Mouse (Mus musculus): Measurements from ENCODE around the gene Rhob. TPM values are rescaled to one million over a fixed set of nuclear protein-coding genes. Genes with fewer than 3 reads are reported as not detected.

Rhob gene
- polyA plus RNA-seq, 2 experiments, result 6.3 to 14.1 TPM

DNA sequence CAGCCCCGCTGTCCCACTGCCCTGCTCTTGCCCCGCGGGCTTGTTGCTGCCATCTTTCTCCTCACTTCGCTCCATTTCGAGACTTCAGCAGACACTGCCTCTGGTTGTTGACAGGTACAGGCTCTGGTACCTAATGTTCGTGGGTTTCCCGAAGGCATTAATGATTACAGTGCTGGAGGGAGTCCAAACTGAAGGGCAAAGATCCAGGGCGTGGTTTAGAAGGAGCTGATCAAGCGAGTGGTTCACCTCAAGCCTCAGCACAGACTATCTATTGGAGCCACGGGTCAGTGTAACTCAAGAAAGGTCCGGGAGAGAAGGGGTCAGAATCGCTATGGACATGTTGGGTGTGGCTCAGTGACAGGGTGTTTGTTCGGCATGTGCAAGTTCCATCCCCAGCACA lies 39.7 kb upstream of the Rhob start:
- ATAC-seq (ENCODE audit: insufficient read depth) (no peak), DNase-seq (ENCODE audit: low read depth in 3 of 3, low spot score in 3 of 3) (no peak)
- no peak overlapping the region for H3K4me2 ChIP-seq (ENCODE audit: low read depth)

DNA sequence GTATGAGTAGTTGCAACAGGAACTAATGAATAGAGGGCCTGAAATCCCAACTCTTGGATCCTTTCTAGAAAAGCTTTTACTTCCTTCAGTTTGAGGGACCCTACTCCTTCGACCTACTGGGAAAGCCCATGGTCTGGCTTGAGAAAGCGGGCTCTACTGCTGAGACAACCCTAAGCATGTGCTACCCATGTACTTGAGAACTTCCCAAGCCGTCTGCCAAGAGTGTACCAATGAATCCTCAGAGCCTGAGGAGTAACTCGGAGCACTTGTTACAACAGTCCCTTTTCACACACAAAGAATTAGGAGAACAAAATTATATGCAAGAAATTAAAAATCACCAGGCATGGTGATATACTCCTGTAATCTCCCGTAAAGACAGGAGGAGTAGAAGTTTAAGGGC lies 37.5 kb upstream of the Rhob start:
- Histone ChIP-seq H3K36me3 (replicated peaks; ENCODE audit: control insufficient read depth, insufficient read depth, low read depth) (no peaks in the 10 kb centered on the region), H3K27me3 (ENCODE audit: control insufficient read depth, insufficient read depth, low read length) (no peaks in the 10 kb centered on the region), H3K4me1 (replicated peaks; ENCODE audit: control insufficient read depth in 2 of 2, insufficient read depth in 2 of 2, low read length in 1 of 2) (peaks cover 0 to 10% of the 10 kb centered on the region in 2 experiments; a peak in 2 of 4 replicates), H3K4me2 (ENCODE audit: low read depth) (no peak overlapping the region), H3K9me3 (ENCODE audit: control insufficient read depth, low read length) (no peaks in the 10 kb centered on the region), H3K27ac (no peak overlapping the region), H3K4me3 (ENCODE audit: insufficient read depth in 1 of 2, low read depth in 2 of 2, low read length in 2 of 2) (no peak overlapping the region), H3K9ac (replicated peaks) (no peak overlapping the region)
- WGBS (ENCODE audit: insufficient replicate concordance), result 57% methylated on average over 5 of the region's 5 CpGs
- TF ChIP-seq EP300 (IDR thresholded peaks at IDR 0.05; ENCODE audit: low read depth), result no peak
- ATAC-seq (ENCODE audit: insufficient read depth), result no peak
- no peak for DNase-seq (ENCODE audit: low read depth in 3 of 3, low spot score in 3 of 3)

More for the DNA sequence above, 39.7 kb upstream of the Rhob start:
- Histone ChIP-seq H3K4me3 (ENCODE audit: insufficient read depth in 1 of 2, low read depth in 2 of 2, low read length in 2 of 2) (no peak overlapping the region), H3K27ac (no peak overlapping the region), H3K4me1 (replicated peaks; ENCODE audit: control insufficient read depth in 2 of 2, insufficient read depth in 2 of 2, low read length in 1 of 2) (peaks cover 0 to 8% of the 10 kb centered on the region in 2 experiments; a peak in 2 of 4 replicates), H3K9me3 (ENCODE audit: control insufficient read depth, low read length) (no peaks in the 10 kb centered on the region), H3K36me3 (replicated peaks; ENCODE audit: control insufficient read depth, insufficient read depth, low read depth) (no peaks in the 10 kb centered on the region), H3K9ac (replicated peaks) (no peak overlapping the region), H3K27me3 (ENCODE audit: control insufficient read depth, insufficient read depth, low read length) (no peaks in the 10 kb centered on the region)
- TF ChIP-seq CTCF (IDR thresholded peaks at IDR 0.05; ENCODE audit: low read depth) (no peak), EP300 (IDR thresholded peaks at IDR 0.05; ENCODE audit: low read depth) (no peak)
- WGBS (ENCODE audit: insufficient replicate concordance), result 56% methylated on average over 13 of the region's 13 CpGs

- H3K36me3 ChIP-seq (replicated peaks; ENCODE audit: control insufficient read depth, insufficient read depth, low read depth), result no peaks in the 10 kb centered on the region
- H3K27ac ChIP-seq, result no peak overlapping the region
- DNase-seq (ENCODE audit: low read depth in 3 of 3, low spot score in 3 of 3) (no peak), ATAC-seq (ENCODE audit: insufficient read depth) (no peak)
- WGBS (ENCODE audit: insufficient replicate concordance), result 61% methylated on average over 9 of the region's 9 CpGs
- no peaks in the 10 kb centered on the region for H3K27me3 ChIP-seq (ENCODE audit: control insufficient read depth, insufficient read depth, low read length)
- no peak overlapping the region for H3K4me3 ChIP-seq (ENCODE audit: insufficient read depth in 1 of 2, low read depth in 2 of 2, low read length in 2 of 2)
- peaks cover 0 to 10% of the 10 kb centered on the region in 2 experiments; a peak in 2 of 4 replicates for H3K4me1 ChIP-seq (replicated peaks; ENCODE audit: control insufficient read depth in 2 of 2, insufficient read depth in 2 of 2, low read length in 1 of 2)
- no peaks in the 10 kb centered on the region for H3K9me3 ChIP-seq (ENCODE audit: control insufficient read depth, low read length)
- no peak overlapping the region for H3K4me2 ChIP-seq (ENCODE audit: low read depth)
- TF ChIP-seq CTCF (IDR thresholded peaks at IDR 0.05; ENCODE audit: low read depth), result no peak
- TF ChIP-seq EP300 (IDR thresholded peaks at IDR 0.05; ENCODE audit: low read depth), result no peak
- no peak overlapping the region for H3K9ac ChIP-seq (replicated peaks)
Measured at GRCm38 (mm10) chr12:8536221-8536965, 36.6 kb upstream of the Rhob start.

GRCm38 (mm10) chr12:8535596-8535995 lies 35.8 kb upstream of the Rhob start:
- DNase-seq (ENCODE audit: low read depth in 3 of 3, low spot score in 3 of 3) (no peak), ATAC-seq (ENCODE audit: insufficient read depth) (no peak)
- no peaks in the 10 kb centered on the region for H3K9me3 ChIP-seq (ENCODE audit: control insufficient read depth, low read length)
- no peaks in the 10 kb centered on the region for H3K36me3 ChIP-seq (replicated peaks; ENCODE audit: control insufficient read depth, insufficient read depth, low read depth)
- H3K4me2 ChIP-seq (ENCODE audit: low read depth), result no peak overlapping the region
- no peak overlapping the region for H3K27ac ChIP-seq
- H3K27me3 ChIP-seq (ENCODE audit: control insufficient read depth, insufficient read depth, low read length), result no peaks in the 10 kb centered on the region
- H3K9ac ChIP-seq (replicated peaks), result no peak overlapping the region
- WGBS (ENCODE audit: insufficient replicate concordance), result 50% methylated on average over 7 of the region's 7 CpGs
- no peak for TF ChIP-seq CTCF (IDR thresholded peaks at IDR 0.05; ENCODE audit: low read depth)
- no peak for TF ChIP-seq EP300 (IDR thresholded peaks at IDR 0.05; ENCODE audit: low read depth)
- H3K4me1 ChIP-seq (replicated peaks; ENCODE audit: control insufficient read depth in 2 of 2, insufficient read depth in 2 of 2, low read length in 1 of 2), result peaks cover 0 to 10% of the 10 kb centered on the region in 2 experiments; a peak in 2 of 4 replicates
- H3K4me3 ChIP-seq (ENCODE audit: insufficient read depth in 1 of 2, low read depth in 2 of 2, low read length in 2 of 2), result no peak overlapping the region

- H3K4me1 ChIP-seq (replicated peaks; ENCODE audit: control insufficient read depth in 2 of 2, insufficient read depth in 2 of 2, low read length in 1 of 2), result peaks cover 0 to 10% of the 10 kb centered on the region in 2 experiments; a peak in 2 of 4 replicates
- WGBS (ENCODE audit: insufficient replicate concordance), result 31% methylated on average over 1 of the region's 1 CpGs
- H3K4me3 ChIP-seq (ENCODE audit: insufficient read depth in 1 of 2, low read depth in 2 of 2, low read length in 2 of 2), result no peak overlapping the region
- H3K36me3 ChIP-seq (replicated peaks; ENCODE audit: control insufficient read depth, insufficient read depth, low read depth), result no peaks in the 10 kb centered on the region
- DNase-seq (ENCODE audit: low read depth in 3 of 3, low spot score in 3 of 3) (no peak), ATAC-seq (ENCODE audit: insufficient read depth) (no peak)
- H3K9ac ChIP-seq (replicated peaks), result no peak overlapping the region
- H3K4me2 ChIP-seq (ENCODE audit: low read depth), result no peak overlapping the region
- H3K9me3 ChIP-seq (ENCODE audit: control insufficient read depth, low read length), result no peaks in the 10 kb centered on the region
- TF ChIP-seq EP300 (IDR thresholded peaks at IDR 0.05; ENCODE audit: low read depth) (no peak), CTCF (IDR thresholded peaks at IDR 0.05; ENCODE audit: low read depth) (no peak)
- H3K27ac ChIP-seq, result no peak overlapping the region
- no peaks in the 10 kb centered on the region for H3K27me3 ChIP-seq (ENCODE audit: control insufficient read depth, insufficient read depth, low read length)
Measured at GRCm38 (mm10) chr12:8534915-8535314, 35.1 kb upstream of the Rhob start.
